Mouse (Mus musculus): ENCODE measurements around the gene Tor3a. TPM values are rescaled to one million over a fixed set of nuclear protein-coding genes. Genes with fewer than 3 reads are reported as not detected.
A peak's percentile ranks its signal among the peaks of the same experiment; 100 is the strongest.

Gene Tor3a
- polyA plus RNA-seq, 1 experiment from 2014 or later: 16.8 TPM

DNA sequence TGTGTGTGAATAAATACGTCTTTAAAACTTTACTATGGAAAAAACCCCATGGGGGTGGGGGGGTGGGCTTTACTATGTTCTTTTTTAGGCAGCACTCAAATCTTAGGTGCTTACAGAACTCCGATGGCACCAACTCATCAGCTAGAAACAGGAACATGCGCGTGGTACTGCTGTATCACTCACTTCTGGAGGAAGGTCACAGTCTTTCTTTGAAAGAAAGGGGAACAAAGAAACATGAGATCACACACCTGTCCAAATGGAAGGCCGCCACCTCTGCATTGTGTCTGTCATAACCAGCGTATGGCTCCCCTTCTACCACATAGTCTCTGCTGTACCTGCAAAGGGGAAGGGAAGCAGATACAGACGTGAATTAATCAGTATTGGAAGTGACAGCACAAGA is 28.0 kb upstream of the Tor3a start:
- H3K27me3 ChIP-seq: no peaks in the 10 kb centered on the region
- no peak overlapping the region for H3K27ac ChIP-seq
- no peak overlapping the region for H3K9ac ChIP-seq
- no peaks in the 10 kb centered on the region for H3K9me3 ChIP-seq (replicated peaks)
- no peaks in the 10 kb centered on the region for H3K4me1 ChIP-seq
- H3K36me3 ChIP-seq: peaks cover 79% of the 10 kb centered on the region
- H3K4me3 ChIP-seq (replicated peaks): no peak overlapping the region
- WGBS: 93% methylated on average over 7 of the region's 7 CpGs
- H3K4me2 ChIP-seq: no peak overlapping the region
- ATAC-seq (replicated peaks; ENCODE audit: low FRiP score): no peak

DNA sequence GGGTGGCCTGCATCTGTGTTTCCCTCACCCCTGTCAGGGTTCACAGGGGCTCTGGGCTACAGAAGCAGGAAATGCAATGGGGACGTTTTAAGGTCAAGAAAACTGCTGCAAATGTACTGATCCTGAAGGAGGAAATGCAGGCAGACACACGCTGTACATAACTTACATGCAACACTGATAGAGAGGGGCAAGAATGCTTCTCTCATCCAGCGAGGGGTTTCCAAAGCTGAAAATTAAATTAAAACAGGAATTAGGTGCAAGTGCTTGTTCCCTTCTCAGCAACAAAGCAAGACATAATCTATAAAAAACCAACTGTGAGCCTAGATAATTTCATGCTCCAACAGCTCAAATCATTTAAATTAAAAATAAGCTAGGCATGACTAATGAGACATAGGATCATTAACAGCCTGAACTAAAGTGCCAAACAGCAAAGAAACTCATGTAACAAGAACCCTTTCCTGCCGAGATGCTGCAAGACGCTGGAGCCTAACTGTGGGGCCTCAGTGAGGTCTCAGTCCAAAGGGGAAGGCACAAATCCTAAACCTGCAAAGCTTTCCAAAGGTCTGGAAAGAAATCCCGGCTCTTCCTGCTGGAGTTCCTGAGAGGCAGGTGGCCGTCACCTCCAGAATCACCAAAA is 12.0 kb upstream of the Tor3a start:
- whole genome bisulfite sequencing: 40% methylated on average over 7 of the region's 7 CpGs
- no peak overlapping the region for H3K4me3 ChIP-seq (replicated peaks)
- H3K9ac ChIP-seq: no peak overlapping the region
- H3K4me2 ChIP-seq: no peak overlapping the region
- peaks cover 25% of the 10 kb centered on the region for H3K4me1 ChIP-seq
- peaks cover 81% of the 10 kb centered on the region for H3K36me3 ChIP-seq
- H3K9me3 ChIP-seq (replicated peaks): no peaks in the 10 kb centered on the region
- H3K27ac ChIP-seq: peak overlapping the region; percentile 81
- no peaks in the 10 kb centered on the region for H3K27me3 ChIP-seq
- peak; percentile 86 for ATAC-seq (replicated peaks; ENCODE audit: low FRiP score)

DNA sequence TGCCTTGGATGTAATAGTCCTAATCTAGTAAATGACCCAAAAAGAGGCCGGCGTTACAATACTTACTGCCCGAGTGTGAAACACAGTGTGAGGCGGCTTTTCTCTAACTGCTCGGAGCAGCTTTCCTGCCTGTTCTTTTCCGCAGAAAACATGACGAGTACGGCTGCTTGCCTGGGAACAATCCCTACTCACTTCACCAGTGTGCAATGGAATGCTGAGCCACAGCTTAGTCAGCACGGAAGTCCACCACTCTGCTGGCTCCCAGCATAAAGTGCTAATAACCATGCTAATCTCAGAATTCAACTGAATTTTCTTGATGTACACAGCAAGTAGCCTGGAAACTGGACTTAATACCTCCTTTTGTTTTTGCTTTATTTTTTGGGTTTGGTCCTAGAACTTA is 5.4 kb upstream of the Tor3a start:
- no peak for ATAC-seq (replicated peaks; ENCODE audit: low FRiP score)

DNA sequence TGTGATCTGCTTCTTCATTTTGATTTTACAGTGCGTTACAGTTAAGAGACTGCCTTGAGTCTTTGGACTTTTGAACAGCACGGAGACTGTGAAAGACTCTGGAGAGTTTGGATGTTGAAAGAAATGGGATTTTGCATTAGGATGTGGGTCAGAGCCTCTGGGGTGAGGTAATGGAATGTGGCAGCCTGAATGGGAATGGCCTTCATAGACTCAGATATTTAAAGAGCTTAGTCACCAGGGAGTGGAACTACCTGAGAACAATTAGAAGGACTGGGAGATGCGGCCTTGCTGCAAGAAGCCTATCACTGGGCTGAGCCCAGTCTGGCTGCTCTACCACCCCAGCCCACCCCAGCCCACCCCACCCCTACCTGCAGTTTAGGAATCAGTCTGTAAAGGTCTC is 3.1 kb upstream of the Tor3a start:
- Histone ChIP-seq H3K4me3 (replicated peaks) (no peak overlapping the region), H3K36me3 (peaks cover 30% of the 10 kb centered on the region), H3K9me3 (replicated peaks) (no peaks in the 10 kb centered on the region), H3K4me1 (peaks cover 20% of the 10 kb centered on the region), H3K9ac (no peak overlapping the region), H3K27ac (no peak overlapping the region), H3K27me3 (no peaks in the 10 kb centered on the region), H3K4me2 (no peak overlapping the region)
- WGBS: 80% methylated on average over 3 of the region's 3 CpGs
- no peak for ATAC-seq (replicated peaks; ENCODE audit: low FRiP score)

More for the DNA sequence above, 5.4 kb upstream of the Tor3a start:
- H3K27me3 ChIP-seq: no peaks in the 10 kb centered on the region
- no peak overlapping the region for H3K4me3 ChIP-seq (replicated peaks)
- WGBS: 78% methylated on average over 9 of the region's 9 CpGs
- no peak overlapping the region for H3K4me2 ChIP-seq
- no peak overlapping the region for H3K9ac ChIP-seq
- peaks cover 5% of the 10 kb centered on the region; the same call in 1 of the 2 replicates for H3K4me1 ChIP-seq
- H3K36me3 ChIP-seq: peaks cover 46% of the 10 kb centered on the region
- no peaks in the 10 kb centered on the region for H3K9me3 ChIP-seq (replicated peaks)
- H3K27ac ChIP-seq: no peak overlapping the region

DNA sequence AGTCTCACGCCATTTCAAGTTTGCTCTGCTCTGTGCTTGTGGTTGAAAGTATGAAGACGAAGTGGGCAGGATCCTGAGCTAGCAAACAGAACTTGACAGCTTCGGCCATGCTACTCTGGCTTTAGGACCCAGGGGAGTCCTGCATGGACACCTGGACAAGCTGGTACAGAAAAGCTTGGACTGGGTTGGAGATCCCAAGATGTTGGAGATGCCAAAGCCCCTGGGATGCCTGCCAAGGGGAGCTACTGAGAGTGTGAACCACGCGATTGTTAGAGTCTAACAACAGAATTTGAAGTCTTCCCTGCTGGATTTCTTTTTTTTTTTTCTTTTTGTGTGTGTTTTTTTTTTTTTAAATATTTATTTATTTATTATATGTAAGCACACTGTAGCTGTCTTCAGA is 2.4 kb upstream of the Tor3a start:
- WGBS: 80% methylated on average over 5 of the region's 5 CpGs
- Histone ChIP-seq H3K27me3 (no peaks in the 10 kb centered on the region), H3K27ac (no peak overlapping the region), H3K9me3 (replicated peaks) (no peaks in the 10 kb centered on the region), H3K4me3 (replicated peaks) (no peak overlapping the region), H3K4me1 (peaks cover 20% of the 10 kb centered on the region), H3K4me2 (no peak overlapping the region), H3K9ac (no peak overlapping the region), H3K36me3 (peaks cover 26% of the 10 kb centered on the region)
- ATAC-seq (replicated peaks; ENCODE audit: low FRiP score): no peak

DNA sequence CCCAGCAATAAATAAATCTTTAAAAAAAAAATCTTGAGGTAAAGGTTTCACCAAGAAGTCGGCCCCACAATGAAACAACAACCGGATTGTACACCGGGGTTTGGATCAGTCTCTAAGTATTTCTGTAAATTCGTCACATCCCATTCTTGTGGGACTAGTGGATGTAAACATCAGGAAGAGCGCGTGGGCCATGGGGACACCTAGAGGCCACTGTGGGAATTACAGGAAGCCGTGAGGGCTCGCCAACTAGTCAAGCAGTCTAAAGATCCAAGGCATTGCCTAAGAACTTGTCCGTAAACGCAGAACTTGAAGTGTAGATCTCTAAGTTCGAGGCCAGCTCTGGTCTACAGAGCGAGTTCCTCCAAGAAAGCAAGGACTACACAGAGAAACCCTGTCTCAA is 2.0 kb upstream of the Tor3a start:
- no peaks in the 10 kb centered on the region for H3K27me3 ChIP-seq
- no peak for ATAC-seq (replicated peaks; ENCODE audit: low FRiP score)
- no peak overlapping the region for H3K4me2 ChIP-seq
- 44% methylated on average over 12 of the region's 12 CpGs for WGBS
- H3K27ac ChIP-seq: no peak overlapping the region
- no peak overlapping the region for H3K4me3 ChIP-seq (replicated peaks)
- H3K4me1 ChIP-seq: peaks cover 20% of the 10 kb centered on the region
- no peaks in the 10 kb centered on the region for H3K9me3 ChIP-seq (replicated peaks)
- H3K36me3 ChIP-seq: peaks cover 23% of the 10 kb centered on the region
- H3K9ac ChIP-seq: no peak overlapping the region

DNA sequence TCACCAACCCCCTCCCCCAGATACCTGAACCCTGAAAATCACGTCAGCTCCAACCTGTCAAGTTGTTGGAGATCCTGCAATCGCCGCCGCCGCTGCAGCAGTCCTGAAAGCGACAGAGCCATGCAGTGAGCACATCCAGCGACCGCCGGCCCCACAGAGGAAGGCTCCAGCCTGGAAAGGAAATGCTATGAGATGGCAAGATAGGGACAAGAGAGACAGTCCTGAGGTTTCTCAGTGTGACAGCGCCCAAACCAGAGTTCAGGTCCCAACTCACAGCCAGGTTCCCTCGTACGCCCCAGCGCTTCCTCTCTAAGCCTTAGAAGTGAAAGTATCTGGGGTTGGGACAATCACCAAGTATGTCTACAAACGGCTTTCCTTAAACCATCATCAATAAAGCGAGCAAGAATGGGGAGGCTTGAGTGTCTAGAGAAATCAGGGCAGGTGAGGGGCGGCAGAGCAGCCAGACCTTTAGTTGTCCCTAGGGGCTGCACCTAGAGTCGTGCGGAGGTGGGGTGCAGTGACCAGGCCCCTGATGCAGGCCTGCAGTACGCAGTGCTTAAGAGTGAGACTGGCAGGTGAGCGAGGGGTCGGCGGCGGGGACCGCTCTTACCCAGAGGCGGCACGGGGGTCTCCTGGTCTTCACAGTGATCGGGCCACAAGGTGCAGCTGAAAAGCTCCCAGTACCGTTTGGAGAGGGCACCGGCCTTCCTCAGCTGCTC is 521 bp downstream of the Tor3a start:
- Histone ChIP-seq H3K9me3 (replicated peaks) (no peaks in the 10 kb centered on the region), H3K9ac (peak overlapping the region; percentile 69), H3K4me2 (peak overlapping the region; percentile 99), H3K4me3 (replicated peaks) (peak overlapping the region; percentile 73), H3K36me3 (peaks cover 1% of the 10 kb centered on the region; the same call in 1 of the 2 replicates), H3K27me3 (no peaks in the 10 kb centered on the region), H3K4me1 (peaks cover 23% of the 10 kb centered on the region), H3K27ac (peak overlapping the region; percentile 78)
- peak; percentile 55 for ATAC-seq (replicated peaks; ENCODE audit: low FRiP score)
- WGBS: 1% methylated on average over 29 of the region's 29 CpGs

DNA sequence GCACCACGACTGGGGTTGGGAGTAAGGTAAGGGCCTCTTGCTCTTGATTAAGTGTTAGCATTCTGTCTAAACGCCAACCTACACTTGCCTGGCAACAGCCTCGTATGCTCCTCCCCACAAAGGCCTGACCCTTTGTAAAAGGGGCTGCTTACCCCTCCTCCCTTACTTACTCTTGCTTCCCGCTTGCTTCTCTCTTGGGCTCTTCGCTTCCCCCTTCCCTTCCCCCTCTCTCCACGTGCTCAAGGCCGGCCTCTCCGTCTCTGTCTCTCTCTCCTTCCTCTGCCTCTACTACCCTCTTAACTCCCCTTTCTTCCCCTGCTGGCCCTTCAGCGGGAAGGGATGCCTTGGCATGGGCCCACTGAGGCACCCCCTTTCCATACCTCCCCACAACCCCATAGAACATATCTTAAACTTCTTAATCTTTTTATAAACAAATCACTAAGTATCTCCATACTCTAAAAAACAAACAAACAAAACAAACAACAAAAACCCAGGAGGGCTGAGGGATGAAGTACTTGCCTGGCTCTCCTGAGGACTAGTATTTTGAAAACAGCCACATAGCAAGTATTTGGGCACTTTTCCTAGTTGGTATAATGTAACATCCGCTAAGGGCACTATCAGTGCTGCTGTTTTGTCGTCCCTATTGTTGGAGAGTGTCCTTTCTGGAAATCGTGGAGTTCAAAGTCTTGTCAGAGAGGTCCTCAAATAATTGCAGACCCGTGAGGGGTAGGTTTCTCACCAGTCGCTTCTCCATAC is 1.3 kb downstream of the Tor3a start:
- peak overlapping the region; percentile 69; the same call in 1 of the 2 replicates for H3K9ac ChIP-seq

DNA sequence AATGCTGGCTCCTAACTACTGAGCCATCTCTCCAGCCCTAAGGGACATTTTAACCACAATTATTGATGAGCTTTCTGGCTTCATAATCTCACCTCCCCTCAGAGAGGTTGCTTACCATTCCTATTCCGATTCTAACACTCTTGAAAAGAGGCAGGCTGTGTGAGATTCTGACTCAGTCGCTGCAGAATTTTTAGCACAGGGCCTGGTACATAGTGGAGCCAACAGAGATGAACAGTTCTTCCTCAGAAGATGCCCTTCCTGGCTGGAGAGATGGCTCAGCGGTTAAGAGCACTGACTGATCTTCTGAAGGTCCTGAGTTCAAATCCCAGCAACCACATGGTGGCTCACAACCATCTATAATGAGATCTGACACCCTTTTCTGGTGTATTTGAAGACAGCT is 2.2 kb downstream of the Tor3a start:
- H3K27me3 ChIP-seq: no peaks in the 10 kb centered on the region
- no peak overlapping the region for H3K4me3 ChIP-seq (replicated peaks)
- 90% methylated on average over 3 of the region's 3 CpGs for WGBS
- no peaks in the 10 kb centered on the region for H3K9me3 ChIP-seq (replicated peaks)
- no peak overlapping the region for H3K27ac ChIP-seq
- no peaks in the 10 kb centered on the region for H3K36me3 ChIP-seq
- ATAC-seq (replicated peaks; ENCODE audit: low FRiP score): no peak
- H3K4me2 ChIP-seq: no peak overlapping the region
- H3K4me1 ChIP-seq: peaks cover 27% of the 10 kb centered on the region
- H3K9ac ChIP-seq: no peak overlapping the region

More for the DNA sequence above, 1.3 kb downstream of the Tor3a start:
- Histone ChIP-seq H3K4me3 (replicated peaks) (peak overlapping the region; percentile 73), H3K4me1 (peaks cover 27% of the 10 kb centered on the region), H3K9me3 (replicated peaks) (no peaks in the 10 kb centered on the region), H3K27ac (no peak overlapping the region), H3K36me3 (no peaks in the 10 kb centered on the region), H3K4me2 (peak overlapping the region; percentile 99), H3K27me3 (no peaks in the 10 kb centered on the region)
- WGBS: 15% methylated on average over 14 of the region's 14 CpGs
- no peak for ATAC-seq (replicated peaks; ENCODE audit: low FRiP score)

DNA sequence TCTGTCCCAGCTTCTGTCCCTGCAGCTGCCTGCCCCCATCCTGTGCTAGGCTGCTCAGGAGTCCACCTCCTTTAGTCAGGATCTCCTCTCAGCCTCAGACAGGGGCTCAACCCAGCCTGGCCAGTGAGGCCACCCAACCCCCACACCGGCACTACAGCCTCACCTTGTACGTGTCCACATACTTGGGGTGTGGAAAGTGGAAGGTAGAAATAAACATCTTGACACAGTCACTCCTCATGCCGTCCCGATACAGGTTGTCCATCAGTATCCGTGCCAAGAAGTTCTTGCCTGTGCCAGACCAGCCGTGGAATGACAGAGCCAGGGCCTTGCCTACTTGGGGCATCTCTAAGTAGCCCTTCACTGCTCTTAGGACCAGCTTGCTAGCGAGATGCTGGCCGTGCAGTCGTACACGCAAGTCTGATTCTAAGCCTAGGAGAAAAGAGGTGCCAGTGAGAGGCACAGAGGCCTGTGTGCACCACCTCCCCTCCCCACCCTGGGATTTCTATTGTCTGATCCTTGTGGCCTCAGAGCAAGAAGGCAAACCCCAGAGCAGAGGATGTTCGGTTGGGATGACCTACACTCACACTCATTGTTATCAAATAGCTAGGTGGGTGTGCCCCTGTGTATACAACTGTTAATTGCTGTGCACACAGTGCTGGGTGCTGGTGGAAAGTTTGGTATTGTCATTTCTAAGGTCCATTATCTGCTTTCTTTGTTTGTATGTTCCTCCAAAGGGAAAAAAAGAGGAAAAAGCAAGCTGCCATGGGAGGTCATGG is 4.8 kb downstream of the Tor3a start:
- Histone ChIP-seq H3K27ac (no peak overlapping the region), H3K9ac (no peak overlapping the region), H3K4me2 (no peak overlapping the region), H3K4me3 (replicated peaks) (no peak overlapping the region), H3K27me3 (no peaks in the 10 kb centered on the region), H3K36me3 (no peaks in the 10 kb centered on the region), H3K9me3 (replicated peaks) (no peaks in the 10 kb centered on the region), H3K4me1 (peaks cover 20% of the 10 kb centered on the region)
- WGBS: 56% methylated on average over 11 of the region's 11 CpGs
- no peak for ATAC-seq (replicated peaks; ENCODE audit: low FRiP score)

DNA sequence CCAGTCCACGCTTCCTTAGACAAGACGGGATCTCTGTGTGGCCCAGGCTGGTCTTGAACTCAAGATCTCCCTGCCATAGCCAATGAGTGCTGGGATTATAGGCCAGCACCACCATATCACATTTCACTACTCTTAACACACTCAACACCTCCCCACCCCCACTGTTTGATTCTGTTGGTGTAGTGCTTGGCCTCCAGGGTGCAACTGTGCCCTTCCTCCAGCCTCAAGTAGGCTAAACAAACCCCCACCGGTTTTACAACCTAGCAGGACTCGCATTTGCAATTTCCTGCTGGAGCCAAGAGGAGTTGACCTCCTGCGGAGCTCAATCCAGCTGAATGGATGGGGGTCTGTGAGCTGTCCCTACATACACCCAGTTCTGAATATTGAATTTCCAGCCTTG is 5.6 kb downstream of the Tor3a start:
- Histone ChIP-seq H3K27me3 (no peaks in the 10 kb centered on the region), H3K36me3 (no peaks in the 10 kb centered on the region), H3K9me3 (replicated peaks) (no peaks in the 10 kb centered on the region), H3K9ac (no peak overlapping the region), H3K4me1 (peaks cover 17% of the 10 kb centered on the region), H3K27ac (no peak overlapping the region), H3K4me2 (no peak overlapping the region), H3K4me3 (replicated peaks) (no peak overlapping the region)
- WGBS: 27% methylated on average over 5 of the region's 5 CpGs
- ATAC-seq (replicated peaks; ENCODE audit: low FRiP score): no peak

Measured in kidney, embryonic 15.5 days (tissue).